Mouse (Mus musculus) MEL (cell line): ENCODE results near the gene Zfp385b. TPM values are rescaled to one million over a fixed set of nuclear protein-coding genes. Genes with fewer than 3 reads are reported as not detected.

Experiments used
- DNase-seq: peaks from one replicate; pipeline ENCODE4 v3.0.0; 2011; ENCODE audit warnings: low read depth, low spot score
- H3K27ac ChIP-seq: 2 replicates; pipeline ENCODE4 v1.5.1; 2012; ENCODE audit warnings: low read depth, mild to moderate bottlenecking, control low read depth, low read length, moderate library complexity; ENCODE audit not compliant: control insufficient read depth
- H3K27me3 ChIP-seq, 2 experiments: fragments of 150-350 bp in 1 of 2; sonication (generic) in 1 of 2; 2 replicates each; pipeline ENCODE4 v1.6.1; 2012; ENCODE audit warnings: low read length in 2 of 2, mild to moderate bottlenecking in 2 of 2, improper control_type of control experiment in 1 of 2, moderate library complexity in 1 of 2; ENCODE audit not compliant: insufficient read depth in 2 of 2, control insufficient read depth in 1 of 2
- H3K36me3 ChIP-seq, 2 experiments: 2 replicates each; pipeline ENCODE4 v1.6.1; 2012 to 2014; ENCODE audit warnings: low read length in 2 of 2, improper control_type of control experiment in 1 of 2, inconsistent platforms in 1 of 2, mild to moderate bottlenecking in 1 of 2; ENCODE audit not compliant: insufficient read depth in 2 of 2, control insufficient read depth in 1 of 2
- H3K4me1 ChIP-seq, 2 experiments: fragments of 150-350 bp in 1 of 2; sonication (generic) in 1 of 2; 2 replicates each; pipeline ENCODE4 v1.6.1; 2012; ENCODE audit warnings: low read length in 2 of 2, improper control_type of control experiment in 1 of 2, mild to moderate bottlenecking in 1 of 2; ENCODE audit not compliant: insufficient read depth in 2 of 2, control insufficient read depth in 1 of 2
- H3K4me3 ChIP-seq, 2 experiments: fragments of 150-350 bp in 1 of 2; sonication (generic) in 1 of 2; 2 replicates each; pipeline ENCODE4 v1.5.1; 2012; ENCODE audit warnings: low read depth in 2 of 2, low read length in 2 of 2, mild to moderate bottlenecking in 2 of 2, moderate library complexity in 2 of 2, control low read depth in 1 of 2, improper control_type of control experiment in 1 of 2; ENCODE audit not compliant: control insufficient read depth in 1 of 2, insufficient read depth in 1 of 2
- H3K79me2 ChIP-seq: 2 replicates; pipeline ENCODE4 v1.6.1; 2012; ENCODE audit warnings: mild to moderate bottlenecking, low read length, moderate library complexity; ENCODE audit not compliant: control insufficient read depth, poor library complexity, insufficient read depth
- H3K9ac ChIP-seq: 2 replicates; pipeline ENCODE4 v1.6.1; 2012; ENCODE audit warnings: low read depth, mild to moderate bottlenecking, control low read depth, low read length, moderate library complexity; ENCODE audit not compliant: control insufficient read depth, poor library complexity, severe bottlenecking
- H3K9me3 ChIP-seq: fragments of 150-350 bp; sonication (generic); replicated peaks from 2 replicates; pipeline ENCODE4 v1.6.1; 2012; ENCODE audit warnings: mild to moderate bottlenecking, low read length, improper control_type of control experiment, moderate library complexity; ENCODE audit not compliant: insufficient read depth
- MAFK ChIP-seq: IDR thresholded peaks from 2 replicates; pipeline ENCODE4 v1.6.1; 2011; ENCODE audit warnings: low read depth, mild to moderate bottlenecking, low read length, improper control_type of control experiment, borderline replicate concordance
- MAZ ChIP-seq: IDR thresholded peaks from 2 replicates; pipeline ENCODE4 v1.6.1; 2012; ENCODE audit warnings: low read depth, mild to moderate bottlenecking, inconsistent platforms, low read length, improper control_type of control experiment
- MYB ChIP-seq: IDR thresholded peaks from 2 replicates; pipeline ENCODE4 v1.6.1; 2011; ENCODE audit warnings: mild to moderate bottlenecking, low read depth, low read length, improper control_type of control experiment
- POLR2A ChIP-seq, 2 experiments: IDR thresholded peaks; 2 replicates each; pipeline ENCODE4 v1.6.1; 2011 to 2012; ENCODE audit warnings: low read length in 2 of 2, mild to moderate bottlenecking in 2 of 2, control low read depth in 1 of 2, improper control_type of control experiment in 1 of 2, low read depth in 1 of 2, moderate library complexity in 1 of 2; ENCODE audit not compliant: control insufficient read depth in 1 of 2, insufficient read depth in 1 of 2, poor library complexity in 1 of 2
- RAD21 ChIP-seq: IDR thresholded peaks from 2 replicates; pipeline ENCODE4 v1.6.1; 2011; ENCODE audit warnings: mild to moderate bottlenecking, low read depth, low read length, improper control_type of control experiment
- RCOR1 ChIP-seq: IDR thresholded peaks from 2 replicates; pipeline ENCODE4 v1.6.1; 2012; ENCODE audit warnings: low read depth, mild to moderate bottlenecking, inconsistent platforms, low read length, improper control_type of control experiment
- SMC3 ChIP-seq: IDR thresholded peaks from 2 replicates; pipeline ENCODE4 v1.6.1; 2011; ENCODE audit warnings: low read depth, low read length, improper control_type of control experiment
- TBP ChIP-seq: IDR thresholded peaks from 2 replicates; pipeline ENCODE4 v1.8.0; 2011; ENCODE audit warnings: low read depth, low read length, improper control_type of control experiment
- TCF12 ChIP-seq: IDR thresholded peaks from 2 replicates; pipeline ENCODE4 v1.6.1; 2014; ENCODE audit warnings: low read depth, mild to moderate bottlenecking, inconsistent platforms, low read length, improper control_type of control experiment, moderate library complexity
- USF1 ChIP-seq: IDR thresholded peaks from 2 replicates; pipeline ENCODE4 v1.6.1; 2014; ENCODE audit warnings: low read depth, mild to moderate bottlenecking, inconsistent platforms, low read length, improper control_type of control experiment, moderate library complexity
- USF2 ChIP-seq, 2 experiments: IDR thresholded peaks; 2 replicates each; pipeline ENCODE4 v1.6.1; 2011 to 2012; ENCODE audit warnings: improper control_type of control experiment in 2 of 2, low read length in 2 of 2, borderline replicate concordance in 1 of 2, inconsistent platforms in 1 of 2, low read depth in 1 of 2, mild to moderate bottlenecking in 1 of 2; ENCODE audit not compliant: insufficient read depth in 1 of 2
- ZMIZ1 ChIP-seq: IDR thresholded peaks from 2 replicates; pipeline ENCODE4 v1.6.1; 2012; ENCODE audit warnings: low read depth, mild to moderate bottlenecking, inconsistent platforms, low read length, improper control_type of control experiment, moderate library complexity
- polyA plus RNA-seq, 2 experiments: library from polyadenylated mRNA; stranded (reverse) in 1 of 2; unstranded in 1 of 2; fragments of >175 nt in 1 of 2; fragments of >200 nt in 1 of 2; gene quantifications; 2 replicates each; pipeline versions ENCODE4 v1.2.1 to v1.2.4; 2012; ENCODE audit warnings: low replicate concordance in 2 of 2, low read depth in 1 of 2; ENCODE audit not compliant: insufficient read length in 2 of 2, insufficient read depth in 1 of 2, missing spikeins in 1 of 2
- total RNA-seq: library from RNA; depleted of rRNA; stranded (reverse); fragments of 300-350 nt; gene quantifications from 2 replicates; pipeline ENCODE4 v1.2.3, GENCODE M21; 2012

Gene Zfp385b
- total and polyA plus RNA-seq, 3 experiments, result not detected

GRCm38 (mm10) chr2:77552675-77553074 is 266.8 kb downstream of the Zfp385b start:
- TF ChIP-seq USF1, result no peak
- no peak for TF ChIP-seq USF2 (IDR thresholded peaks at IDR 0.05; ENCODE audit: borderline replicate concordance in 1 of 2, insufficient read depth in 1 of 2, low read depth in 1 of 2, low read length in 2 of 2)
- TF ChIP-seq MAFK, result no peak
- TF ChIP-seq TCF12, result no peak
- no peak for TF ChIP-seq RAD21
- TF ChIP-seq POLR2A (IDR thresholded peaks at IDR 0.05; ENCODE audit: control insufficient read depth in 1 of 2, insufficient read depth in 1 of 2, low read depth in 1 of 2, low read length in 2 of 2, poor library complexity in 1 of 2), result no peak
- no peak for TF ChIP-seq TBP
- no peak for TF ChIP-seq SMC3
- no peak for TF ChIP-seq RCOR1
- Histone ChIP-seq H3K27me3 (no peaks in the 10 kb centered on the region), H3K27ac (no peak overlapping the region), H3K4me3 (no peak overlapping the region), H3K4me1 (no peaks in the 10 kb centered on the region), H3K36me3 (no peaks in the 10 kb centered on the region), H3K79me2 (no peaks in the 10 kb centered on the region), H3K9me3 (no peaks in the 10 kb centered on the region), H3K9ac (no peak overlapping the region)
- DNase-seq, result no peak

GRCm38 (mm10) chr2:77543388-77543787 is 276.1 kb downstream of the Zfp385b start:
- no peak for DNase-seq
- Histone ChIP-seq H3K27me3 (no peaks in the 10 kb centered on the region), H3K27ac (no peak overlapping the region), H3K36me3 (no peaks in the 10 kb centered on the region), H3K9me3 (no peaks in the 10 kb centered on the region), H3K4me3 (no peak overlapping the region), H3K4me1 (no peaks in the 10 kb centered on the region), H3K79me2 (no peaks in the 10 kb centered on the region), H3K9ac (no peak overlapping the region)
- TF ChIP-seq RCOR1, result no peak

- TF ChIP-seq MAZ (no peak), ZMIZ1 (no peak), TBP (no peak), POLR2A (IDR thresholded peaks at IDR 0.05; ENCODE audit: control insufficient read depth in 1 of 2, insufficient read depth in 1 of 2, low read depth in 1 of 2, low read length in 2 of 2, poor library complexity in 1 of 2) (no peak), MYB (no peak)
- TF ChIP-seq, all 39 proteins: peak for 0
- Histone ChIP-seq H3K4me1 (no peaks in the 10 kb centered on the region), H3K36me3 (no peaks in the 10 kb centered on the region), H3K79me2 (no peaks in the 10 kb centered on the region), H3K9me3 (no peaks in the 10 kb centered on the region), H3K9ac (no peak overlapping the region), H3K27me3 (no peaks in the 10 kb centered on the region), H3K4me3 (no peak overlapping the region), H3K27ac (no peak overlapping the region)
- DNase-seq, result no peak
Measured at GRCm38 (mm10) chr2:77542605-77543004, 276.8 kb downstream of the Zfp385b start.
